Mouse (Mus musculus): ENCODE data around the gene Tmpo.

Gene Tmpo

DNA sequence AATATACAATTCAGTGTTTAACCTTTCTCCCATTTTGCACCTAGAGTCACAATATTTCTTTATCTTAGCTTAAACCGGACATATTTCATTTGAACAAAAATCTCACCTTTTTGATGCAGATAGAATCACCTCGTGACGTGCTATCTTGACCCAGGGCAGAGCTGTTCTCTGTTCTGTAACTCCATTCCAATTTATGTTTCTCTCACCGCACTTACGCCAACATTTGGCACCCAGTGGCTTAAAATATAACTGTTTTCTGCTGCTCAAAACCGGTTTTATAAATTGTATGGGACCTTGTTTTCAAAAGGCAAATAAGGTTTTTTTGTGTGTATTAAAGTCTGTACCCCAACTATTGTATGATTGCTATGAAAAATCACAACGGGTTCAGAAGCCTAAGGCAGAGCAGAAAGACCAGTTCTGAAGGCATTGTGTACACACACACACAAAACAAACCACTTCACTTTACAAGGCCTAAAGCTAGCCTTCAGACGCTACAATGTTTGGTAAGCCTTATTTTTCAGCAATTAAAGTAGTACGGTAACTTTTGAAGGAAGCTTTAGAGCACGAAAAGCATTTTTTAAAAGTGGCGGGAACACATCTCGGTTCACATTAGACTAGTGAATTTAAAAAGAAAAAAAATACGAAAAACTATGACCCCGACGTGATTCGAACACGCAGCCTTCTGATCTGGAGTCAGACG, at the start of gene Tmpo:
Tmpo (minus strand) TSS at position 555 of the 700 bp plus-strand sequence.
- no peak for DNase-seq (ENCODE audit: low spot score)

DNA sequence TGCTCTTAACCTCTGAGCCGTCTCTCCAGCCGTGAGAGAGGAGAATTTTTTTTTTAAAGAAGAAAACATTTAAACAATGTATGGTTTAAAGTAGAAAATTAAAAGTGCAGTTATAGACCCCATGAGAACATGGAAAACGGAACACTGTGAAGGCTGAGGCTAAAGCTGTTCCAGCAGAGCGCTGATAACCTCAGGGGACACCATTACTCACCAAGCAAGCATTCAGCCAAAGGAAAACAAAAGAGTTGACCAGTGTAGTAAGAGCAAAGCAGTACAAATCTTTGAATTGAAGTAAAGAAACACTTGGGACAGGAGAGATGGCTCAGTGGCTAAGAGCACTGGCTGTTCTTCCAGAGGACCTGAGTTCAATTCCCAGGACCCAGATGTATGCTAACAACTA, 49.3 kb upstream of the Tmpo start:
- peak; percentile 23 for DNase-seq (ENCODE audit: low spot score)

DNA sequence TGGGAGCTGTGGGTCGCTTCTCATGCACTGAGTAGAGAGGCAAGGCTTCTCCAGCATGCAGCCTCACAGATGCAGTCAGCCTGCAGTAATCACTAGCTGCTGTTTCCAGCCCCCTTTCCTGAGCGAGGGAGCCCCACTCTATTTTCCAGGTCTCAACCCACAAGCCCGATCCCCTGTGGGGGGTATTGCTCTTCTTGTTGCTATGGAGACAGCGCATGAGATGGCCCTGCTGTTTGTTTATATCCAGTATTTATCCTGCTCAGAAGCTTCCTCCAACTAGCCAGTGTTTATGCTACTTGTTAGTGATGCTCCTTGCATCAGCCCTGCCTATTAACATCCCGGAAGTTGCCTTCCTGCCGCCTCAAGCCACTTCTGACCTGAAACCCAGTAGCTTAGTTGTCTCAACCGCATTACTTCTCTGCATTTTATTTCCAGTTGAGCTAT, 48.4 kb upstream of the Tmpo start:
- DNase-seq (ENCODE audit: low spot score) = no peak

DNA sequence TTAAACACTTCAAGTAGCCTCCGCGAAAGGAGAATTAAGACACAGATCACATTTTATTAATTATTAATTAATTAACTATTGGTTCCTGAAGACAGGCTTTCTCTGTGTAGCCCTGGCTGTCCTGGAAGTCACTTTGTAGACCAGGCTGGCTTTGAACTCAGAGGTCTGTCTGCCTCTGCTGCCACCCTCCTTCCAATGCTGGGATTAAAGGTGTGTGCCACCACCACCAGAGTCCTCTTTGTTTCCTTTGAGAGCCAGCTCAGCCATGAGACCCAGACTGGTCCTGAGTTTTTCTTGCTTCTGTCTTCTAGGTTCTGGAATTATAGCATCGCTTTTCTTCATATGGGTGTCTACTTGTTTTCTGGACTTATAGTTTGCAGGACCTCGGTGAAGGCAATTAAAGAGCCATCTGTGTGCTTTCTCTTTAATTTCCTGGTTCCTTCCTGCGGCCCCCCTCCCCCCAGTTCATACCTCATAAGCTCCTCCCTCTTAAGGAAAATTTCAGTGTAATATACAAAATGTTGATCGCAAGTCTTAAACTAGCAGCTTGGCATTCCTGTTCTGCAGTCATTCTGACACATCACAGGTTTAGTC, 47.9 kb upstream of the Tmpo start:
- no peak for DNase-seq (ENCODE audit: low spot score)

DNA sequence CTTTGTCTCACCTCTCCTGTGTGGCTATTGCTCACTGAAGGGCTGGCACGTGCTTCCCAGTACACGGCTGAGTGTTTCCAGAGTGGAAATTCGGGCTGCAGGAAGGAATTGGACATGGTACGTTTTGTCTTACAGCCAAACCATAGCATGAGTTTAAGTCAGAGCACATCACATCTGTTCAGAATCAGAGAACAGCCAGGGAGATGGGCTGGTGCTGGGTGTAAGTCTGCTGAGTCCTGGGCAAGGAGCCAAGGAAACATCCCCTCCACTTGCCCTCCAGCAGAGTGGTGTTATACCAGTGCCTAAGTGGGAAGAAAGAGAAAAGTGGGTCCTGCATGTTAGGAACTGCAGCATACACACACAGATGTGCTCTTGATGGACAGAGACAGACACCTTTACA, 45.9 kb upstream of the Tmpo start:
- DNase-seq (ENCODE audit: low spot score) = no peak

DNA sequence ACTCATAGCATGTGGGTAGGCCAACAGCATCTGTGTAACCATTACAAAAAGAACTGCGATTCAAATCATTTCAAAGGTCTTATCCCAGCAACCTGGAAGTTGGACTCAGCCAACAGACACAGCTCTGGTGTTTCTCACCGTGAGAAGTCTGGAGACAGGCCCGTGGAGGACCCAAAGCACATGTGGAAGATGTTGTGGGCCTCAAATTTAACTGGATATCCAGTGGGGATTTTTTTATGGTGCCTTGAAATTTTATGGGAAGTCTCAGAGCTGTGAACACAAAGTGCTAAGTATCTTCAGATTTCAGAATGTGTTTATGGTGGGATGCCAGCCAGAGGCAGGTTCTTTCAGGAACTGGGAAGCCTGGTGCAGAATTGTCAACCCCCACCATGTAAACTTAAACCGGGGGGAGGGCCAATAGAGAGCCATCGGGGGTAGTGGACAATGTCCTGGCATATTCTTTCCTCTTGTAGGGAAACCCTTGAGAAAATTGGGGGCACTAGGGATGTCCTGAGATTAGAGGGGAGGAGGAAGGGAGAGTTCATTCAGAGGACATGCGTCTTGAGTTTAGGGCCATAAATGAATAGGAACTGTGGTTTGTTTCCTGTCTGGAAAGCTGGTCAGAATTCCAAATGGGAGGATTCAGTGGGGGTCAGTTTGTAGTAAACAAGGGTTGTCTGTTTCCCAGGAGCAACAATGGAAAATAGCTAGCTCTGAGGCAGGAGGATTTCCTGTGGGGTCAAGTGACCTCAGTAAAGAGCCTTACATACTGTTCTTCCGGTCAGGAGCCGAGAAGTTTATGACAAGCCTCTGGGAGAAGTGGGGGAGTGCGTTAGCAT, 41.5 kb upstream of the Tmpo start:
- no peak for DNase-seq (ENCODE audit: low spot score)

DNA sequence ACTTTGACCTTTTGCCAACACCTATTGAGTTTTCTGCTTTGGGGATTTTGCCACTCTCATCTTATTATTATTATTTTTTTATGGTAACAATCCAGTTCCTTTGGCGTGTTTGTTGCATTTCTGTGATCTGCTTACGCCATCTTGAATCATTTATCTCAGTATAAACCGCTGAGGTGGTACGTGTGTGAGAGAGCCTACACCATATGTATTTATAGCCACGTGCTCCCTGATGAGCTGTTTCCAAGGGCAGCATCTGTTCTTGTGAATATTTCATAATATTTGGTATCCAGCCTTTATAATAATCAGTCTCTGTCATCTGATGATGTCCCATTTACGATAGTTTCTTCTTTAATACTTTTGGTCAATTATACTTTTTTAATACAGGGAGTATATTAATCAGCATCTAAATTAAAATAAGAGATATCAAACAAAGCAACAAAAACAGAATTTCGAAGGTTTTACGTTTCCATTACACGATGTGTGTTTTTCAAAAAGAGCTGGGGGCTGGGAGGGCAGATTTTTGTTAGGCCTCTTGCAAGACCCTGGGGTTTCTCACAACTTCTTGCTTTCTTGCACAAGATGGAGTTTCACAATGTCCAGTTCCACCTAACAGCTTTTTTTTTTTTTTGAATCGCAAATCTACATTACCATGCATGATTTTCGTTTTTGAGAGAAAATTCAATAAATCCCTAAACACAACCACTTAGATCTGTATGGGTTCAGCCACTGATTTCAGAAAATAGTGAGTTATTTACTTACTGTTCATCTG, 28.0 kb upstream of the Tmpo start:
- no peak for DNase-seq (ENCODE audit: low spot score)

DNA sequence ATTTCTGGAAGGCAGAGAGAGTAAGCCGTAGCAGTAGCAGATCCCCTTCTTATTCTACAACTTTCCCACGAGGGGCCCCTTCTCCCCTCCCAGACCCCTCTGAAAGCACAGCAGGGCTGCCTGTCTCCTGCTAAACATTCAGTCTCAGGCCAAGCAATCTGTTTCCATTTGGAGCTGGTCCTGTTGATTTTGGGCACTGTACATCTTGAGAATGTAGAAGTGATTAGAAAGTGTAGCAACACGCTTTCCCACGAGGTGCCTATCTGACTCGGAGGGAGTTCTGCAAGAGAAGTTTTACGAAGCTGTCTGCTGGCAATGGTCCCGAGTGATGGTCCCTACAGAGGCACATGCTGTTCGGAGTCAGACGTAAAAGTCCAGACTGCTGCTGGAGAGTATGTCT, 27.3 kb upstream of the Tmpo start:
- DNase-seq (ENCODE audit: low spot score) = peak; percentile 77

GRCm38 (mm10) chr10:91207275-91207674, 26.2 kb upstream of the Tmpo start:
- DNase-seq (ENCODE audit: low spot score) = no peak

GRCm38 (mm10) chr10:91205632-91206031, 24.5 kb upstream of the Tmpo start:
- DNase-seq (ENCODE audit: low spot score) = no peak

GRCm38 (mm10) chr10:91200581-91200980, 19.5 kb upstream of the Tmpo start:
- DNase-seq (ENCODE audit: low spot score) = no peak

DNA sequence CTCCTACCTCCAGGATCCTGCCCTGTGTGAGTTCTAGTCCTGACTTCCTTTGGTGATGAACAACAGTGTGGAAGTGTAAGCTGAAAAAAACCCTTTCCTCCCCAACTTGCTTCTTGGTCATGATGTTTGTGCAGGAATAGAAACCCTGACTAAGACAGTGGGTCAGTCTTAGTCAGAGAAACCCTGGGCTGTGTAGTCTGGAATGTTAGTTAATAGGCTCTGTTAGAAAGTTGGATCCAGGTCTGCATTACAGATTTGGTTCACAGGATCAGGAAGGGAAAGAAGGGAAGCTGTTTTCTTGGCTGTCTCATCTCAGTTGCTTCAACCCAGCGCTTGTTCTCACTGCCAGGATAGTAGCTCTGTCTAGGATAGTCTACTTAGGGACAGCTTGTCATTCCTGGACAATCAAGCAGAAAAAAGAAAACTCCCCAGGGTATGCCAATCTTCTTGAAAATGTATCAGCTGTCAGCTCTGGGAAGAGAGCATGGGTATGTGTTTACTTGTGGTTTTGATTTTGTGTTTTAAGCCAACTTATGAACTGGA, 18.2 kb upstream of the Tmpo start:
- DNase-seq (ENCODE audit: low spot score) = no peak

DNA sequence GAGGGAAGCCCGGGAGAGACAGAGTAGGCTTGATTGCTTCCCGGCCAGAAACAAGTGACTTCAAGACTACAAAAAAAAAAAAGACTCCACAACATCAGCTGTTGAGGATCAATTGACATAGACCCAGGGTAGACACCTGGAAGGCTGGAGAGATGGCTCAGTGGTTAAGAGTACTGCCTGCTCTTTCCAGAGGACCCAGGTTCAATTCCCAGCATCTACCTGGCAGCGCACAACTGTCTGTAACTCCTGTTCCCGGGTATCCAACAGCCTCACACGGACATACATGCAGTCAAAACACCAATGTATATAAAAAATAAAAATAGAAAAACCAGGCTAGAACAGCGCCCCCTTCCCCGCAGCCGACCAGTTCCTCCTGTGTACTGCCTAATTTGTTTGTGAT, 16.6 kb upstream of the Tmpo start:
- DNase-seq (ENCODE audit: low spot score) = no peak

GRCm38 (mm10) chr10:91196778-91197177, 15.7 kb upstream of the Tmpo start:
- DNase-seq (ENCODE audit: low spot score) = no peak

DNA sequence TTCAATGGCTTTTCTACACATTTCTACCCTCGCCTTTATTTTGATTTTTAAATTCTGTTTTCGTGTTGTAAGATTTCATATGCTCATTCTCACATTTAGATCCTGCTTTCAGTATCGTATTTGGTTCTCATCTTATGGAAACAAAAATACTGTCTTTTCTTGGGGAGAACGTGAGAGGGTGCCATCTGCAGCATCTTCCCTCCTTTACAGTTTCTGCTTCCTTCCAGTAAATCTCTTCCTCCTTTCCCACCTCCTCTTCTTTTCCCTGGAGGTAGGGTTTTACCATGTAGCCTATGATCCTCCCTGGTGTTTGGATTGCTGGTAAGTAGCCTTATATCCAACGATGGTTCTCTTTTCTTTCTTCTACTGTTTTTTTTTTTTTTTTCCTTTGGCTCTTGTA, 14.6 kb upstream of the Tmpo start:
- no peak for DNase-seq (ENCODE audit: low spot score)

- DNase-seq (ENCODE audit: low spot score) = no peak
Observed at GRCm38 (mm10) chr10:91195091-91195490, 14.0 kb upstream of the Tmpo start.

GRCm38 (mm10) chr10:91191851-91192250, 10.7 kb upstream of the Tmpo start:
- DNase-seq (ENCODE audit: low spot score) = no peak

DNA sequence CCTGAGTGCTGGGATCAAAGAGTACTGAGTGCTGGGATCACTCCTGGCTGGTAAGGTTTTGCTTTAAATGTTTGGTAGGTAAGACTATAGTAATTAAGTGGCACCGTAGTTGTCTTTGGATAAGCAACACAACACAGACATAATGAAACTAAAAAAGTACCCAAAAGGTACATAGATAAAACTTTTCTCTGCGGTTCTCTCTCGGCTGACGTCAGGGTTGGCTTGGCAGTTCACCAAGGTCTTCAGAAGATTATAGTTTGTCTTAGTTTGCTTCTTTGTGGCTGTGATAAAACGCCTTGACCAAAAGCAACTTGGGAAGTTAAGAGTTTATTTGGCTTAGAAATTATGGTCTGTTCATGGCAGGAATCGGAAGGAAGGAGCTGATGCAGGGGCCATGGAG, 8.4 kb upstream of the Tmpo start:
- DNase-seq (ENCODE audit: low spot score) = no peak

GRCm38 (mm10) chr10:91188684-91189287, 7.7 kb upstream of the Tmpo start:
- DNase-seq (ENCODE audit: low spot score) = no peak

- peak; percentile 60 for DNase-seq (ENCODE audit: low spot score)
Observed at GRCm38 (mm10) chr10:91187872-91188271, 6.8 kb upstream of the Tmpo start.

GRCm38 (mm10) chr10:91187349-91187748, 6.2 kb upstream of the Tmpo start:
- no peak for DNase-seq (ENCODE audit: low spot score)

DNA sequence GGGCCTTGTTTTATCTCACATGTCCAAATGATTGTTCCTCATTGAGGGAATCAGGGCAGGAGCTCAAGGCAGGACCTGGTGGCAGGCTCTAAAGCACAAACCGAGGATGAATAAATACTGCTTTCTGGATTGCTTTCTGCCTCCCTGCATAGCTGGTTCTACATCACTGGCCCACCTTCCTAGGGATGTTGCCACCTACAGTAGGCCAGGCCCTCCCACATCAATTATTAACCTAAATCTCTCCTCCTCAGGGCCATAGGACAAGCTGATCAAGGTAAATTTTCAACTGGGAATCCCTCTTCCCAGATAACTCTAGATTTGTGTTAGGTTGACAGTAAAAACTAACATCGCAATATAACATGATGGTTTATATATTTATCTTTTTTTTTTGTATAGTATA, 4.6 kb upstream of the Tmpo start:
- no peak for DNase-seq (ENCODE audit: low spot score)
